Mouse (Mus musculus) kidney, postnatal 0 days (tissue): Measurements from ENCODE around the gene Ccdc12. TPM values are rescaled to one million over a fixed set of nuclear protein-coding genes. Genes with fewer than 3 reads are reported as not detected.

ENCODE experiments used
- ATAC-seq: fragments of 200-750 bp; cut with Nextera tagmentation; replicated peaks from 2 replicates; pipeline ENCODE4 v1.8.0; 2017; ENCODE audit warnings: low read depth, moderate number of reproducible peaks, moderate TSS enrichment, moderate library complexity; ENCODE audit not compliant: low FRiP score
- DNase-seq: peaks from one replicate; pipeline ENCODE4 v3.0.0-alpha.2; 2016; ENCODE audit warnings: low spot score
- H3K27ac ChIP-seq: fragments of 300-500 bp; sonication (generic); 2 replicates; pipeline ENCODE4 v1.5.1; 2014; ENCODE audit warnings: mild to moderate bottlenecking
- H3K27me3 ChIP-seq: fragments of 300-500 bp; sonication (generic); 2 replicates; pipeline ENCODE4 v1.6.1; 2014; ENCODE audit warnings: low read length, mixed read lengths; ENCODE audit not compliant: insufficient read depth
- H3K36me3 ChIP-seq: fragments of 300-500 bp; sonication (generic); 2 replicates; pipeline ENCODE4 v1.6.1; 2014; ENCODE audit warnings: low read length, mixed read lengths; ENCODE audit not compliant: insufficient read depth
- H3K4me1 ChIP-seq: fragments of 300-500 bp; sonication (generic); replicated peaks from 2 replicates; pipeline ENCODE4 v1.6.1; 2014; ENCODE audit warnings: antibody characterized with exemption, low read length, mixed read lengths; ENCODE audit not compliant: insufficient read depth
- H3K4me2 ChIP-seq: fragments of 300-500 bp; sonication (generic); 2 replicates; pipeline ENCODE4 v1.6.1; 2014; ENCODE audit warnings: mild to moderate bottlenecking, low read length, moderate library complexity, mixed read lengths
- H3K4me3 ChIP-seq: fragments of 300-500 bp; sonication (generic); replicated peaks from 2 replicates; pipeline ENCODE4 v1.5.1; 2014; ENCODE audit warnings: low read depth, low read length
- H3K9ac ChIP-seq: fragments of 300-500 bp; sonication (generic); 2 replicates; pipeline ENCODE4 v1.6.1; 2014; ENCODE audit warnings: low read depth, low read length
- H3K9me3 ChIP-seq: fragments of 300-500 bp; sonication (generic); replicated peaks from 2 replicates; pipeline ENCODE4 v1.6.1; 2016; ENCODE audit warnings: low read length, inconsistent platforms, mixed read lengths
- CTCF ChIP-seq: IDR thresholded peaks from 2 replicates; pipeline ENCODE4 v1.5.1; 2016; ENCODE audit warnings: antibody characterized with exemption, low read depth, mild to moderate bottlenecking, moderate library complexity
- WGBS: fragments of 180-500 bp; shearing (Covaris S2); extraction: QIAGEN DNeasy Blood & Tissue Kit; methylation state at CpG from one replicate; pipeline ENCODE4 v1.1.7; 2014; 5-methylcytosine and 5-hydroxymethylcytosine counted together
- polyA plus RNA-seq: library from polyadenylated mRNA; unstranded; fragments of >200 nt; fragmentation: Nextera tagmentation; extraction: Ambion mirVana; gene quantifications from 2 replicates; pipeline ENCODE4 v1.2.1, GENCODE M21; 2015

Gene Ccdc12
- polyA plus RNA-seq, 1 experiment from 2014 or later: 154 TPM

DNA sequence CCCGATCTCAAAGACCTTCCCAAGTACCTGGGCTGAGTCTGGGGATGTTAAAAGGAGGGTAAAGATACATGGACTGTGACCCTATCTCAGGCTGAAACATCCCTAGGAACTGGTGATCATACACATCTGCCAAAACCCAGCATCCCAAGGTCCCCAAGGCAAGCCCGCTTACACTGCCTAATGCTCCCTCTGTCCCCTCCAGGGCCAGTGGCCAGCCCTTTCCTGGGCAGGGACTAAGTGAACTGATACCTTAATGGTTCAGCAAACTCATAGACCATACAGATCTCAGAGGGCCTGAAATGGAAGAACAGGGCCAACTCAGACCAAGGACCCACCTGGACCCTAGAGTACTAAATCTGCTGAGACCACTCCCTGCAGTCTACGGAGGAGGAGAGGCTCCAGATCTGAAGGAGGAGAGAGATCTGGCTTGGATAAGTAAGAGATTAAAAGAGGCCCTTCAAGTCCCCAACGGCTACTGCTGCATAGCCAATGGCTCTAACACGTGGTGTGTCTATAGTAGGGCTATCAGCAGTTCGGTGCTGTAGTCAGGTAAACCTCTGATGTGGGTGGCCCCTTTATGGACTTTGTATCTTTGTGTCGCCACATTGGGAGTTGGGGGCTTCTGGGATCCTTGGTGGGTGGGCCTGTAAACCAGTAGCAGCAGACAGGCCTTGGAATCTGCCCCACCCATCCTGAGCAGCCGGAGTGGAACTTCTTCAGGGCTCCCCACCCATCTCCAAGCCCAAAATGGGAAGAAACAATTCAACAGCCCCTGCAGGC is 32.7 kb upstream of the Ccdc12 start:
- Histone ChIP-seq H3K9me3 (no peaks in the 10 kb centered on the region), H3K4me3 (peak overlapping the region; percentile 37), H3K27me3 (no peaks in the 10 kb centered on the region), H3K4me1 (peaks cover 11% of the 10 kb centered on the region), H3K9ac (peak overlapping the region; percentile 40), H3K27ac (peak overlapping the region; percentile 76), H3K4me2 (peak overlapping the region; percentile 61), H3K36me3 (peaks cover 23% of the 10 kb centered on the region; the same call in 1 of the 2 replicates)
- no peak for TF ChIP-seq CTCF
- no peak for ATAC-seq
- WGBS: 24% methylated on average over 8 of the region's 8 CpGs
- no peak for DNase-seq

DNA sequence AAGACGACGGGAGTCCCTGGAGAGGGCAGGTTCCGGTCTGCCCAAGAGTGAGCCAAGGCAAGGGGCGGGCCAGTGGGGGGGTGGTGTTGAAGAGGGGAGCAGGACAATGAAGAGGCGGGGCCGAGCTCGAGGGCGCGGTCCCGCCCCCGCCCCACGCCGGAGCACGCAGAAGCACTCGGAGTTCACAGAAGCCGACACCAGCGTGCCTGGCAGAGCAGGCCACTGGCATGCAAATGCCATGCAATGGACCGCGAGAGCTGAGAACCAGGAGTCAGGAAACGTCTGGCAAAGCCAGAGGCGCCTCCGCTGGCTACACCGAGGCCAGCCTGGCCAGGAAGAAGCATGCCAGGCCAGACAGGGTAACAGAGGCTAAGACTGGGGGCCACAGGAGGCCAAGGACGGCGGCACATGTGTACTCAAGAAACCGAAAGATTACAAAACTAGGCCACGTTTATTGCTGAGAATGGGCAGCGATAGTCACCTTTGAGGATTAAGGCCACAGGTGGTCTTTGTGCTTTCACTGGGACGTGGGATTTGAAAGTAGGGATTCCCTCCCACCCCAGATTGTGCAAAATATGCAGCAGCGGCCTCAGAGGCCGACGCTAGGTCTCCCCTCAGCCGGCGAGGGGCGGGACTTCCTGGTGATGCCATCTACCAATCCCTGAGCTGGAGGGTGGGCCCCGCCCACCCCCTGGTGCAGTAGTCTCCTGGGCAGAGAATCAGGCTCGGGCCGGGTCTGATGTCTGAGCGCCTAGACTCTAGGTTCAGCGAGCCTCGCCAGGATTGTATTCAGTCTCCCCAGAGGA is 31.7 kb upstream of the Ccdc12 start, which contains the start of gene Nradd:
Nradd (minus strand) TSS at position 92 of the 806 bp plus-strand sequence.
- peaks cover 20% of the 10 kb centered on the region; the same call in 1 of the 2 replicates for H3K36me3 ChIP-seq
- peaks cover 11% of the 10 kb centered on the region for H3K4me1 ChIP-seq
- H3K27ac ChIP-seq: peak within 1 kb of the TSS; percentile 76
- H3K4me3 ChIP-seq: peak within 1 kb of the TSS; percentile 37
- TF ChIP-seq CTCF: no peak
- DNase-seq (peak; percentile 96), ATAC-seq (peak; percentile 88)
- under 1% methylated on average over 41 of the region's 41 CpGs for WGBS
- H3K9ac ChIP-seq: peak within 1 kb of the TSS; percentile 40
- H3K4me2 ChIP-seq: peak within 1 kb of the TSS; percentile 61
- no peaks in the 10 kb centered on the region for H3K9me3 ChIP-seq
- no peaks in the 10 kb centered on the region for H3K27me3 ChIP-seq

DNA sequence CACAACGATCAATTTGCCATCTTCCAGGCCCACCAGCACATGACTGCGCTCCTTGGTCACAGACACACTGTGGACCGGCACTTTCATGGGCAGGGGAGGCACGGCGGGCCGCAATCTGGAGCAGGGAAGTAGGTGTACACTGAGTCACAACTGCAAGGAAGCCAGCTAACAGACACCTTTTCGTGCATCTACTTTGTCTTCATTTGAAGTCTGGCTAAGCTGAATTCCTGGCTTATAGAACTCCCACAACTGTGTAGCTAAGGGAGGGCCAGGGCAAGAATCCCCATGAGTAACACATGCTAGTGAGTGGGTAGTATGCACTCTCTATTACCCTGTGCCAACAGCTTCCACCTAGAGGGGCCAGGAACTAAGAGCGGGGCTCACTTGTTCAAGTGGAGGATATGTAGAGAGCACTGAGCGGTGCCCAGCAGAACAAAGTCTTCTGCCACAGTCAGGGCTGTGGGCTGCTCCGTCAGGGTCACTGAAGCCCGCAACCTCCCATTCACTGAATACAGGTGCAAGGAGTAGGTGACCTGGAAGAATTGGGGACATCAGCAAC is 30.9 kb upstream of the Ccdc12 start:
- Histone ChIP-seq H3K27ac (peak overlapping the region; percentile 76), H3K4me2 (peak overlapping the region; percentile 61), H3K4me3 (peak overlapping the region; percentile 37; the same call in 1 of the 2 replicates), H3K9ac (peak overlapping the region; percentile 40), H3K36me3 (peaks cover 18% of the 10 kb centered on the region; the same call in 1 of the 2 replicates), H3K4me1 (peaks cover 11% of the 10 kb centered on the region), H3K27me3 (no peaks in the 10 kb centered on the region), H3K9me3 (no peaks in the 10 kb centered on the region)
- 66% methylated on average over 11 of the region's 11 CpGs for WGBS
- TF ChIP-seq CTCF: no peak
- ATAC-seq (no peak), DNase-seq (no peak)

DNA sequence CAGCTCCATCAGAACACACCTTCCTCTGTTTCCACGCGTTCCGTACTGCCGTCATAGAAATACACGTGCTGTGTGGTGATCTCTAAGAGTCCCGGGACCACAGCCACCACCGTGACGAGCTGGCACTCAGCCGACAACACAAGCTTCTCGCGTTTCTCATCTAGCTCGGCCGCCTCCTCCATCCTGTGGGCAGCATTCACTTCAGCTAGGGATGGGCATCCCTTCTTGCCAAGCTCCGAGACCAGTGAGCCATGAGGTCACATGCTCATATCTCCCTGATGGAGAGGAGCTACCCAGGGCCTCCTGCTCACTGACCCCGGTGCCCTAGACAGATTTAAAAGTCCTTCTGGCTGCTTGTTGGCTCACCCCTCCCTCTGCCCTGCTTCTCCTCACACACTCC is 26.1 kb upstream of the Ccdc12 start:
- Histone ChIP-seq H3K4me2 (no peak overlapping the region), H3K36me3 (0 out of 2 replicates have a peak, but pooled peaks cover 21% of the 10 kb centered on the region), H3K27ac (no peak overlapping the region), H3K4me3 (no peak overlapping the region), H3K9ac (no peak overlapping the region), H3K27me3 (no peaks in the 10 kb centered on the region), H3K4me1 (peaks cover 1% of the 10 kb centered on the region; the same call in 1 of the 2 replicates), H3K9me3 (no peaks in the 10 kb centered on the region)
- DNase-seq: peak; percentile 58
- ATAC-seq: 0 out of 2 replicates have a peak, but pooled peaks have one; percentile 6
- TF ChIP-seq CTCF: no peak
- 58% methylated on average over 15 of the region's 15 CpGs for WGBS

DNA sequence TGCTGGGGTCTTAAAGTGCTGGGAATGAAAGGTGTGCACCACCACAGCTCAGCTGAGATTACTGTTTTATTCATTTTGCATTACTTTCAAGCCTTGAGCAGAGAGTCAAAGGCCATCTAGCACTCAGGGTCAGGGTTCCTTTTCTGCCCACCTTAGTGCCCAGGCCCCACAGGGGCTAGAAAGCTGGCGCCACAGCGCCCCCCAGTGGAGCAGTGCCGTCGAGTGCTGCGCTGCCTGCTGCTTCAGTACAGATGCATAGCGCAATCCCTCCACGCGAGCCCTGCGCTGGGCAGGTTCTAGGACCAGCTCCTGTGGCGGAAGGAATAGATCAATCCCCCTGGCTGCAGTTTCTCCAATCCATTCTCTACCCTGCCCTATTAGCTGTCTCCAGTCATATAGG is 25.1 kb upstream of the Ccdc12 start:
- Histone ChIP-seq H3K9ac (no peak overlapping the region), H3K4me2 (0 out of 2 replicates have a peak overlapping the region, but pooled peaks have one; percentile 1), H3K4me1 (no peaks in the 10 kb centered on the region), H3K36me3 (0 out of 2 replicates have a peak, but pooled peaks cover 26% of the 10 kb centered on the region), H3K9me3 (no peaks in the 10 kb centered on the region), H3K27me3 (no peaks in the 10 kb centered on the region), H3K4me3 (no peak overlapping the region), H3K27ac (no peak overlapping the region)
- no peak for ATAC-seq
- peak; percentile 74 for TF ChIP-seq CTCF
- DNase-seq: peak; percentile 58
- WGBS: 40% methylated on average over 10 of the region's 10 CpGs
